Mouse (Mus musculus) heart, embryonic 16.5 days (tissue): ENCODE results near the gene Otud7b. TPM values are rescaled to one million over a fixed set of nuclear protein-coding genes. Genes with fewer than 3 reads are reported as not detected.
A peak's percentile ranks its signal among the peaks of the same experiment; 100 is the strongest.

Experiments
- ATAC-seq: fragments of 200-750 bp; cut with Nextera tagmentation; replicated peaks from 2 replicates; pipeline ENCODE4 v1.8.0; 2017; ENCODE audit warnings: moderate number of reproducible peaks; ENCODE audit not compliant: insufficient read depth, low FRiP score; ENCODE audit errors: extremely low read depth
- H3K27ac ChIP-seq: fragments of 300-500 bp; sonication (generic); 2 replicates; pipeline ENCODE4 v1.5.1; 2014; ENCODE audit warnings: mild to moderate bottlenecking, low read length, control low read depth, moderate library complexity
- H3K27me3 ChIP-seq: fragments of 300-500 bp; sonication (generic); 2 replicates; pipeline ENCODE4 v1.6.1; 2014; ENCODE audit warnings: low read length, mixed read lengths; ENCODE audit not compliant: control insufficient read depth, insufficient read depth
- H3K36me3 ChIP-seq: fragments of 300-500 bp; sonication (generic); 2 replicates; pipeline ENCODE4 v1.6.1; 2014; ENCODE audit not compliant: control insufficient read depth, insufficient read depth
- H3K4me1 ChIP-seq: fragments of 300-500 bp; sonication (generic); 2 replicates; pipeline ENCODE4 v1.6.1; 2014; ENCODE audit warnings: low read length, mixed read lengths; ENCODE audit not compliant: control insufficient read depth, insufficient read depth
- H3K4me2 ChIP-seq: fragments of 300-500 bp; sonication (generic); 2 replicates; pipeline ENCODE4 v1.6.1; 2014; ENCODE audit warnings: low read depth, mild to moderate bottlenecking, control low read depth, low read length
- H3K4me3 ChIP-seq: fragments of 300-500 bp; sonication (generic); 2 replicates; pipeline ENCODE4 v1.5.1; 2014; ENCODE audit warnings: mild to moderate bottlenecking, control low read depth, low read length
- H3K9ac ChIP-seq: fragments of 300-500 bp; sonication (generic); 2 replicates; pipeline ENCODE4 v1.6.1; 2014; ENCODE audit warnings: low read length, control low read depth
- H3K9me3 ChIP-seq: fragments of 300-500 bp; sonication (generic); replicated peaks from 2 replicates; pipeline ENCODE4 v1.6.1; 2016; ENCODE audit warnings: low read length; ENCODE audit not compliant: control insufficient read depth
- WGBS: fragments of 180-500 bp; shearing (Covaris S2); extraction: QIAGEN DNeasy Blood & Tissue Kit; methylation state at CpG from one replicate; pipeline ENCODE4 v1.1.7; 2014; 5-methylcytosine and 5-hydroxymethylcytosine counted together
- polyA plus RNA-seq: library from polyadenylated mRNA; unstranded; fragments of >200 nt; fragmentation: Nextera tagmentation; extraction: Ambion mirVana; gene quantifications from 2 replicates; pipeline ENCODE4 v1.2.1, GENCODE M21; 2015

Gene Otud7b
- polyA plus RNA-seq, 1 experiment from 2014 or later, result 18.6 TPM

DNA sequence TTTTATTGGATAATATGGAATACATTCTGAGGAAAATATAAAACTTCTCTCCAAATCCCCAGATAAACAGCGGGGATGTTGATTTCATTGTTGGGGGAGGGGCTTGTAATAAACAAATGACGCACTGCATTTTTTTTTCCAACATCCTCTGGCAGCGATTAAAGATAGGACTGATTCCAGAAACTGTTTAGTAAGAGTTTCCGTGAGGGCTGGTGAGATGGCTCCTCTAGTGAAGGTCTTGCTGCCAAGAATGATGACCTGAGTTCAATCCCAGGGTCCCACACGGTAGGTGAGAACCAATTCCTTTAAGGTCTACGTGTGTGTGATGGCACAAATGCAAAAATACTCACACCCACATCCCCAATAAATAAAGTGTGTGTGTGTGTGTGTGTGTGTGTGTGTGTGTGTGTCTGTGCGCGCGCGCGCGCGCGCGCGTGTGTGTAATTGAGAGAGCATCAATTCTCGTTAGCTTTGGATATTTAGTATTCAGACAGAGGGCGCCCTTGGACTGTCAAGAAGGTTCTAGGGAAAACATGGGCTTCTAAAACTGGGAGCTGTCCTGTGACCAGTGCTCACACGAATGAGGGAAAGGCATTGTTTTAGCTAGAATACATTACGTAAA, 38.5 kb upstream of the Otud7b start:
- no peaks in the 10 kb centered on the region for H3K9me3 ChIP-seq
- H3K4me2 ChIP-seq, result peak overlapping the region; percentile 43
- H3K27me3 ChIP-seq, result no peaks in the 10 kb centered on the region
- peak overlapping the region; percentile 10; the same call in 1 of the 2 replicates for H3K4me3 ChIP-seq
- 0 out of 2 replicates have a peak, but pooled peaks cover 4% of the 10 kb centered on the region for H3K4me1 ChIP-seq
- ATAC-seq, result no peak; the same call in 1 of the 2 replicates
- no peaks in the 10 kb centered on the region for H3K36me3 ChIP-seq
- WGBS, result 28% methylated on average over 20 of the region's 20 CpGs
- H3K9ac ChIP-seq, result no peak overlapping the region
- H3K27ac ChIP-seq, result no peak overlapping the region

DNA sequence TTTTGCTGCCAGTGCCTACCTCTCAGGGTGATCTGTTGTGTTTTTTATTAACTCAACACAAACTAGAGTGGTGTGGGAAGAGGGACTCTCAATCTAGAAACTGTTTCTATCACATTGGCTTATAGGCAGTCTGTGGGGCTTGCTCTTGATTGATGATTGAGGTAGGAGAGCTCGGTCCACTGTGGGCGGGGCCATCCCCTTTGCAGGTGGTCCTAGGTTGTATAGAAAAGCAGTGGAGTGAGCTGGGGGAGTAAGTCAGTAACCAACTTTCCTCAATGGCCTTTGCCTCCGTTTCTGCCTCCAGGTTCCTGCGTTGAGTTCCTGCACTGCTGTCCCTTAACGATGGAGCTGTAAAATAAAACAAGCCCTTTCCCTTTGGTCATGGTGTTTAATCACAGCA, 37.6 kb upstream of the Otud7b start:
- WGBS, result 76% methylated on average over 5 of the region's 5 CpGs
- no peaks in the 10 kb centered on the region for H3K9me3 ChIP-seq

DNA sequence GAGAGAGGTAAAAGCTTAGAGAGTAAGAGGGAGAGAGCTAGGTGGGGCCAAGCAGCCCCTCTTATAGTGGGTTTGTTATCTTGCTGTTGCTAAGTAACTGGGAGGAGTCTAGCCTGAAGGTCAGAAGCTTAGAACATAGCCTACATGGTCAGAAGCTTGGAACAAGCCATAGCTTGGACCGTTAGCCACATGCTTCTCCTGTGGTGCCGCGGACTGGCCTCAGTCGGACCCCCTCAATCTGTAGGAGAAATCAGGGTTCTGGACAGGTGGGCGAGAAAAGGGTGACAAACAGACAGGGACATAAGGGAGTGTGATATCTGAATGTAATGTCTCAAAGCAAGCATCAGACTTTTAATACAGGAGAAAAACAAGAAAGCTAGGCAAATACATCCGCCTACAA, 35.3 kb upstream of the Otud7b start:
- 0 out of 2 replicates have a peak, but pooled peaks cover 4% of the 10 kb centered on the region for H3K4me1 ChIP-seq
- ATAC-seq, result no peak
- WGBS, result 91% methylated on average over 6 of the region's 6 CpGs
- H3K27ac ChIP-seq, result no peak overlapping the region
- no peak overlapping the region for H3K4me2 ChIP-seq
- no peaks in the 10 kb centered on the region for H3K9me3 ChIP-seq
- H3K4me3 ChIP-seq, result no peak overlapping the region
- no peaks in the 10 kb centered on the region for H3K36me3 ChIP-seq
- H3K27me3 ChIP-seq, result no peaks in the 10 kb centered on the region
- H3K9ac ChIP-seq, result no peak overlapping the region

More for the DNA sequence above, 37.6 kb upstream of the Otud7b start:
- no peak overlapping the region for H3K4me2 ChIP-seq
- no peak overlapping the region for H3K9ac ChIP-seq
- H3K27me3 ChIP-seq, result no peaks in the 10 kb centered on the region
- no peak overlapping the region for H3K4me3 ChIP-seq
- H3K27ac ChIP-seq, result no peak overlapping the region
- H3K4me1 ChIP-seq, result 0 out of 2 replicates have a peak, but pooled peaks cover 4% of the 10 kb centered on the region
- H3K36me3 ChIP-seq, result no peaks in the 10 kb centered on the region
- ATAC-seq, result no peak

DNA sequence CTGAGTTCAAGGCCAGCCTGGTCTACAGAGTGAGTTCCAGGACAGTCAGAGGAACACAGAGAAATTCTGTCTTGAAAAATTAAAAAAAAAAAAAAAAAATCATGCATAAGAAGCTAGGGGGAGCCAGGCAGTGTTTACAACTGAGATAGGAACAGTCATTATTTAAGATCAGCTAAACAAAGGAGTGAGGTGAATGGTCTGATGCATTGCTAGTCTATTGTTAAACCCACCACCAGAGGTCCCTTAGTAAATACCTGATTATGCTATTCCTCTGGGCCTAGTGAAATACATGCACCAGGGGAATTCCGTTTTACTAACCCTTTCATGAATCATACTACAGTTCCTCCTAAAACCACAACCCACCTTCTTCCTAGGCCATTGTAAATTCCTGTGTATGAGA, 34.8 kb upstream of the Otud7b start:
- Histone ChIP-seq H3K9ac (no peak overlapping the region), H3K9me3 (no peaks in the 10 kb centered on the region), H3K4me1 (0 out of 2 replicates have a peak, but pooled peaks cover 4% of the 10 kb centered on the region), H3K27me3 (no peaks in the 10 kb centered on the region), H3K27ac (no peak overlapping the region), H3K4me2 (no peak overlapping the region), H3K36me3 (no peaks in the 10 kb centered on the region), H3K4me3 (no peak overlapping the region)
- WGBS, result 38% methylated on average over 1 of the region's 1 CpGs
- ATAC-seq, result no peak

DNA sequence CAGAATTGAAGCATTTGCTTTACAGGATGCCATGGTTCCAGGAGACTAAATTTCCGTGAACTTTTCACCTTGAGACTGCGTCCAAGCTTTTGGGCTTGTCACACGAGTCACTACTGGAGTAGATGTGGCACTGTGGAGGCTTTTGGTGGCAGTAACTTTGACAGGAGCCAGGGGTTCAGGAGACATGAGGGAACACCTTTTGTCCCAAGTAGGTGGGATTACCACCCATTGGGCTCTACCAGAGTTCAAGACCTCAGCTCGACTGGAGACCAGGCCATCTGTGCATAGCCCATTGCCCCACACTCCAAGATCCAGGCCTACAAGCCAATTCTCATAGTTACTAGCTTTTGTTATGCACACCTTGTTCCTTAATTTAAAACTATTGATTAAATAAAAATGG, 34.1 kb upstream of the Otud7b start:
- no peaks in the 10 kb centered on the region for H3K27me3 ChIP-seq
- no peaks in the 10 kb centered on the region for H3K9me3 ChIP-seq
- WGBS, result 72% methylated on average over 4 of the region's 4 CpGs
- no peak for ATAC-seq
- no peak overlapping the region for H3K27ac ChIP-seq
- H3K36me3 ChIP-seq, result no peaks in the 10 kb centered on the region
- H3K4me2 ChIP-seq, result no peak overlapping the region
- H3K9ac ChIP-seq, result no peak overlapping the region
- H3K4me3 ChIP-seq, result no peak overlapping the region
- 0 out of 2 replicates have a peak, but pooled peaks cover 4% of the 10 kb centered on the region for H3K4me1 ChIP-seq

DNA sequence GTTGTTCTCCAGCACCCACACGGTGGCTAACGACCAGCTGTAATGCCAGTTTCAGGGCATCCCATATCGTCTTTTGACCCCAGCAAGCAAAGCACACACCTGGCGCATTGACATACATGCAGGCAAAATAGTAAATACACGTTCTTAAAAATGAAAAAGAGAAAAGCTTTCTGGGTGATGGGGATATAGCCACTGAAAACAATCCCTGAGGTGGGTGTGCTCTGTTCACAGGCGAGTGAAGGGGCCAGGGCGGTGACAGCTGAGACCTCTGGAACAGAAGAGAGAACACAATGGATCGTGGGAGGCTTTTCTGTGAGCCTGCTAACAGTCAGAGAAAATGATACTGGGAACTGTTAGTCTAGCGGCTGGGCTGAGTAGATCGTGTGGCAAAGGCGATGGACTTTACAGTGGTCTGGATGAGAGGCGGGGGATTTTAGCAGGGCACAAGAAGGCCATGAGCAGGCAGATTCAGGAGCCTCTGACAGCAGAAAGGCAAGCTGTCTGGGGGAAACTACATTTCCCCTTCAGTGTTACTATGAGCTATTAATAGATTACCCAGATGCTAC, 31.3 kb upstream of the Otud7b start:
- Histone ChIP-seq H3K9ac (peak overlapping the region; percentile 11), H3K4me2 (peak overlapping the region; percentile 4; the same call in 1 of the 2 replicates), H3K27ac (no peak overlapping the region), H3K4me3 (no peak overlapping the region), H3K36me3 (no peaks in the 10 kb centered on the region), H3K27me3 (no peaks in the 10 kb centered on the region), H3K4me1 (no peaks in the 10 kb centered on the region), H3K9me3 (no peaks in the 10 kb centered on the region)
- no peak for ATAC-seq
- 50% methylated on average over 12 of the region's 12 CpGs for WGBS

DNA sequence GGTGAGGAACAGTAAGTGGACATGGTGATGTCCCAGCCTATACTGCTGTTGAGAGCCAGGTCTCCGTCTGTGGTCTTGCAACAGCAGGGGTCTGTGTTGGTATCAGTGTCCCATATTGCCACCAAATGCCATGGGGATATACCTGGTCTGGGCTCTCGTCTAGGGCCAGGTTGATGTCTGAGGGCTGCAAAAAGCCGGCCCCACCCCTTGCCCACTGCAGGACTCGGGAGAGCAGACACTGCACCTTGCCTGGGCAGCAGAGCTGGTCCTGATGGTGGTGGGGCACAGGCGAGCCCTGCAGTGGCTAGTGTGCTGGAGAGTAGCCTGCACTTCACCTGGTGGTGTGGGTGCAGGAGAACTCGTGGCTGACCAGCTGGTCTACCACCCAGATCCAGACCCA, 26.3 kb upstream of the Otud7b start:
- H3K9ac ChIP-seq, result no peak overlapping the region
- no peak overlapping the region for H3K4me2 ChIP-seq
- H3K27me3 ChIP-seq, result no peaks in the 10 kb centered on the region
- no peak for ATAC-seq
- WGBS, result 63% methylated on average over 6 of the region's 6 CpGs
- no peaks in the 10 kb centered on the region for H3K36me3 ChIP-seq
- H3K9me3 ChIP-seq, result no peaks in the 10 kb centered on the region
- no peak overlapping the region for H3K27ac ChIP-seq
- H3K4me3 ChIP-seq, result no peak overlapping the region
- H3K4me1 ChIP-seq, result no peaks in the 10 kb centered on the region

DNA sequence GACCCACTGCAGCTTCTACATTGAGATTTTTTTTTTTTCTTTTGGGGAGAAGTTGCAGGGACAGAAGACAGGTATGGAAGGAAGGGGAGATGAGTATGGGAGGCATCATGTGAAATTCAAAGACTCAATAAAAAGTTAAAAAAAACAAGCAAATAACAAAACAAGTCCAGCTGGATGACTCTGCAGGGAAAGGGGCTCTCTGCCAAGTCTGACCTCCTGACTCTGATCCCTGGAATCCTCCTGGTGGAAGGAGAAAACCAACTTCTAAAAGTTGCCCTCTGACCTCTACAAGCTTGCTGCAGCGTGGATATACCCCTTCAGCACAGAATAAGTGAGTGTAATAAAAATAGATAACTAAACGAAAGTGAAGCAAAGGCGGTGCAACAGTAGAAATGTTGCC, 25.6 kb upstream of the Otud7b start:
- Histone ChIP-seq H3K27me3 (no peaks in the 10 kb centered on the region), H3K9me3 (no peaks in the 10 kb centered on the region), H3K36me3 (no peaks in the 10 kb centered on the region), H3K9ac (no peak overlapping the region), H3K4me1 (no peaks in the 10 kb centered on the region), H3K4me3 (no peak overlapping the region), H3K4me2 (no peak overlapping the region), H3K27ac (no peak overlapping the region)
- ATAC-seq, result no peak
- 61% methylated on average over 3 of the region's 3 CpGs for WGBS

DNA sequence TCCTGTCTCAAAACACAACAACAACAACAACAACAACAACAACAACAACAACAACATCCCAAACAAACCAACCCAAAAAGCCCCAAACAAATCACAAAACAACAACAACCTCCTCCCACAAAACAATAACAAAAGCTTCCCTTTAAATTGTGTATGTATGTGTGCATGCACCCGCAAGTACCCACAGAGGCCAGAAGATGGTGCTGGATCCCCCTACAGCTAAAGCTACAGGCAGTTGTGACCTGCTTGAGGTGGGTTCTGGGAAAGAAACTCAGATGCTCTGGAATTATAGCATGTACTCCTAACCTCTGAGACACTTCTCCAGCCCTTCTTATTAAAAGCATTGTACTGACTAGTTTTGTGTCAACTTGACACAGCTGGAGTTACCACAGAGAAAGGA, 23.3 kb upstream of the Otud7b start:
- Histone ChIP-seq H3K9me3 (no peaks in the 10 kb centered on the region; the same call in 1 of the 2 replicates), H3K9ac (no peak overlapping the region), H3K27me3 (no peaks in the 10 kb centered on the region), H3K4me3 (no peak overlapping the region), H3K36me3 (no peaks in the 10 kb centered on the region), H3K4me2 (no peak overlapping the region), H3K27ac (no peak overlapping the region), H3K4me1 (no peaks in the 10 kb centered on the region)
- ATAC-seq, result no peak
- 68% methylated on average over 1 of the region's 1 CpGs for whole genome bisulfite sequencing
